Mouse (Mus musculus) kidney, postnatal 25 days (tissue): Measurements from ENCODE around the gene Mpzl1.
A peak's percentile ranks its signal among the peaks of the same experiment; 100 is the strongest.

Experiments used
- DNase-seq, 2 experiments: peaks; one replicate each; pipeline ENCODE4 v3.0.0; 2021; ENCODE audit warnings: mixed read lengths in 2 of 2

Gene Mpzl1

GRCm38 (mm10) chr1:165576459-165577112 lies 57.8 kb downstream of the Mpzl1 start:
- DNase-seq: no peak

DNA sequence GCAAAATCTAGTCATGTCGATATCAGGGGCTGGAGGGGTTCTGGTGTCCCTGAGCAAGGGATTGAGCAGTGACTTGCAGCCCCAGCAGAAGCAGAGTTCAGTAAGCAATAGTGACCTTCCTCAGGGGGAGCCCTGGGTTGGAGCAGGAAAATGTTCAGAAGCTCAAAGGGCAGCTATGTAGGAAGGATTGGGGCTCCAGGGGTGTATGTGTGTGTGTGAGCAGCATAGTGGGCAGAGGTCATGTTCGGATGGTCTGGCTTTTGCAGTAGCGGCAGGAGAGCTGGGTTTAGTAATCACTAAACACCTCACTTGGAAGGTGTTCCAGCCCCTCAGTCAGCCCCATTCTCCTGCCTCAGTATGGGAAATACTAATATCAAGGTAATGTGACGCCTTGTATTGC lies 58.3 kb downstream of the Mpzl1 start:
- no peak for DNase-seq

- no peak for DNase-seq
Measured at GRCm38 (mm10) chr1:165567466-165567865, 66.9 kb downstream of the Mpzl1 start.

DNA sequence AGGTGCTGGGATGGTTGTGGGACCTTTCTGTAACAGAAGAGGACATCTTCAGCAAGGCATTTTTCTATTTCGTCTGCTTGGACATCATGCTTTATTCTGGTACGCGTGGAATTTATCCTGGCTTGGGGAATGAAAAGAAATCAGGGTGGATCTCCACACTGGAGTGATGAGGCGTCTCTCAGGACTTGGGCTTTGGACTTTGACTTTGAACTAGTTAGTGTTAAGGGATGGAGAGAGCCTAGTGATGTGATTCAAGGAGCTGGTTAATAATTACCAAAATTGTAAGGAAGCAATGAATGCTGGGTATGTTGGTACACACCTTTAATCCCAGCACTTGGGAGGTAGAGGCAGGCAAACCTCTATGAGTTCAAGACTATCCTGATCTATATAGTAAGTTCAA lies 69.1 kb downstream of the Mpzl1 start:
- DNase-seq: peak in 1 of 2 experiments; percentile 10

GRCm38 (mm10) chr1:165559073-165559472 lies 75.3 kb downstream of the Mpzl1 start:
- DNase-seq: no peak

DNA sequence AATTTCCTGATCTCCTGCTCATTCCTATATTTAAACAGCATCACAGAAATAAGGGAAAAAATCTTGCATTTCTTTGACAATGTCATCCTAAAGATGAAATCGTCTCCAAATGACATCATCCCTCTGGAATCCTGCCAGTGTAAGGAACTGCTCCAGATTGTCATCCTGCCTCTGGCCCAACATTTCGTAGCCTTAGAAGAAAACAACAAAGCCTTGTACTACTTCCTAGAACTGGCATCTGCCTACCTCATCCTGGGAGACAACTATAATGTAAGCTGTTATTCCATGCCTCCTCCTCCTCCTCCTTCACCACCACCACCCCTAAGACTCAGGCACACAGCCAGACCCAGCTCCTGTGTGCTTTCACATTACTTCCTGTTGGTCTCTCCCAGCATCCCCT lies 77.6 kb downstream of the Mpzl1 start:
- DNase-seq: no peak
